Mouse (Mus musculus): ENCODE data around the gene Acat3. TPM values are rescaled to one million over a fixed set of nuclear protein-coding genes. Genes with fewer than 3 reads are reported as not detected.
"Not testable (repeated sequence)": the region's sequence is repeated elsewhere in the genome, so short reads cannot be mapped to it uniquely, and the experiment has no call there.

Gene Acat3
- total RNA-seq, 1 experiment, result 9.1 TPM

DNA sequence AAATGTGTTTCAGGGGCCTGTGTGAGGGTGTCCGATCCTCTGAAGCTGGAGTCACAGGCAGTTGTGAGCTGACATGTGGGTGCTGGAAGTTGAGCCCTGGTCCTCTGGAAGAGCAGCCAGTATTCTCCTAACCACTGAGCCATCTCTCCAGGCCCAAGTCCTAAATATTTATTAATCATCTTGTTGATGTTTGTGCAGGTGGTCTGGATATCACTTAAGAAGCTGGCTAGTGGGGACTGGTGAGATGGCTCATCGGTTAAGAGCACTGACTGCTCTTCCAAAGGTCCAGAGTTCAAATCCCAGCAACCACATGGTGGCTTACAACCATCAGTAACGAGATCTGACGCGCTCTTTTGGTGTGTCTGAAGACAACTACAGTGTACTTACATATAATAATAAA is 9.3 kb upstream of the Acat3 start:
- Histone ChIP-seq H3K36me3 (ENCODE audit: control insufficient read depth, insufficient read depth, low read length, poor library complexity, severe bottlenecking) (peaks cover 22% of the 10 kb centered on the region), H3K27ac (ENCODE audit: insufficient read depth, low read depth, low read length, poor library complexity, severe bottlenecking) (no peak overlapping the region), H3K9me3 (ENCODE audit: control insufficient read depth, insufficient read depth, low read depth, low read length) (no peaks in the 10 kb centered on the region), H3K4me3 (ENCODE audit: insufficient read depth in 1 of 2, low read depth in 1 of 2, low read length in 2 of 2, poor library complexity in 1 of 2, severe bottlenecking in 1 of 2) (no peak overlapping the region), H3K4me1 (ENCODE audit: control insufficient read depth in 2 of 2, insufficient read depth in 2 of 2, low read length in 2 of 2, poor library complexity in 1 of 2) (no peaks in the 10 kb centered on the region), H3K9ac (ENCODE audit: insufficient read depth, low read depth, low read length, poor library complexity, severe bottlenecking) (no peak overlapping the region)
- no peak for TF ChIP-seq MAFK (IDR thresholded peaks at IDR 0.05; ENCODE audit: insufficient read depth, low read depth, low read length)
- TF ChIP-seq CHD2 (IDR thresholded peaks at IDR 0.05; ENCODE audit: low read depth, low read length), result no peak
- no peak for TF ChIP-seq HCFC1 (IDR thresholded peaks at IDR 0.05; ENCODE audit: borderline replicate concordance, insufficient read depth, low read length)
- no peak for TF ChIP-seq ZC3H11A (IDR thresholded peaks at IDR 0.05; ENCODE audit: borderline replicate concordance, low read depth, low read length)
- TF ChIP-seq ZNF384 (IDR thresholded peaks at IDR 0.05; ENCODE audit: low read depth, low read length), result no peak
- DNase-seq (ENCODE audit: low read depth, low spot score), result no peak
- in situ Hi-C loops (cut with MboI; ENCODE audit: low sequenced_read_pairs in 2 of 2, unreplicated experiment in 2 of 2), result no loop called here

GRCm38 (mm10) chr17:12942459-12943162 is 2.2 kb upstream of the Acat3 start:
- no peak overlapping the region for H3K4me3 ChIP-seq (ENCODE audit: insufficient read depth in 1 of 2, low read depth in 1 of 2, low read length in 2 of 2, poor library complexity in 1 of 2, severe bottlenecking in 1 of 2)
- no peak for TF ChIP-seq HCFC1 (IDR thresholded peaks at IDR 0.05; ENCODE audit: borderline replicate concordance, insufficient read depth, low read length)
- no peak for TF ChIP-seq ZC3H11A (IDR thresholded peaks at IDR 0.05; ENCODE audit: borderline replicate concordance, low read depth, low read length)
- TF ChIP-seq CHD2 (IDR thresholded peaks at IDR 0.05; ENCODE audit: low read depth, low read length), result no peak
- no peak for TF ChIP-seq ZNF384 (IDR thresholded peaks at IDR 0.05; ENCODE audit: low read depth, low read length)
- no peak for TF ChIP-seq MAFK (IDR thresholded peaks at IDR 0.05; ENCODE audit: insufficient read depth, low read depth, low read length)
- no peak for DNase-seq (ENCODE audit: low read depth, low spot score)
- no peaks in the 10 kb centered on the region for H3K9me3 ChIP-seq (ENCODE audit: control insufficient read depth, insufficient read depth, low read depth, low read length)
- H3K4me1 ChIP-seq (ENCODE audit: control insufficient read depth in 2 of 2, insufficient read depth in 2 of 2, low read length in 2 of 2, poor library complexity in 1 of 2), result no peaks in the 10 kb centered on the region; a peak in 2 of 4 replicates
- H3K27ac ChIP-seq (ENCODE audit: insufficient read depth, low read depth, low read length, poor library complexity, severe bottlenecking), result no peak overlapping the region
- in situ Hi-C loops (cut with MboI; ENCODE audit: low sequenced_read_pairs in 2 of 2, unreplicated experiment in 2 of 2), result no loop called here
- no peak overlapping the region for H3K9ac ChIP-seq (ENCODE audit: insufficient read depth, low read depth, low read length, poor library complexity, severe bottlenecking)
- peaks cover 10% of the 10 kb centered on the region for H3K36me3 ChIP-seq (ENCODE audit: control insufficient read depth, insufficient read depth, low read length, poor library complexity, severe bottlenecking)

GRCm38 (mm10) chr17:12941543-12942260 is 1.3 kb upstream of the Acat3 start:
- Histone ChIP-seq H3K4me3 (ENCODE audit: insufficient read depth in 1 of 2, low read depth in 1 of 2, low read length in 2 of 2, poor library complexity in 1 of 2, severe bottlenecking in 1 of 2) (no peak overlapping the region), H3K36me3 (ENCODE audit: control insufficient read depth, insufficient read depth, low read length, poor library complexity, severe bottlenecking) (peaks cover 10% of the 10 kb centered on the region), H3K4me1 (ENCODE audit: control insufficient read depth in 2 of 2, insufficient read depth in 2 of 2, low read length in 2 of 2, poor library complexity in 1 of 2) (no peaks in the 10 kb centered on the region; a peak in 2 of 4 replicates), H3K9ac (ENCODE audit: insufficient read depth, low read depth, low read length, poor library complexity, severe bottlenecking) (no peak overlapping the region), H3K27ac (ENCODE audit: insufficient read depth, low read depth, low read length, poor library complexity, severe bottlenecking) (no peak overlapping the region), H3K9me3 (ENCODE audit: control insufficient read depth, insufficient read depth, low read depth, low read length) (no peaks in the 10 kb centered on the region)
- TF ChIP-seq HCFC1 (IDR thresholded peaks at IDR 0.05; ENCODE audit: borderline replicate concordance, insufficient read depth, low read length), result no peak
- no peak for TF ChIP-seq CHD2 (IDR thresholded peaks at IDR 0.05; ENCODE audit: low read depth, low read length)
- TF ChIP-seq ZC3H11A (IDR thresholded peaks at IDR 0.05; ENCODE audit: borderline replicate concordance, low read depth, low read length), result no peak
- no peak for TF ChIP-seq ZNF384 (IDR thresholded peaks at IDR 0.05; ENCODE audit: low read depth, low read length)
- no peak for TF ChIP-seq MAFK (IDR thresholded peaks at IDR 0.05; ENCODE audit: insufficient read depth, low read depth, low read length)
- DNase-seq (ENCODE audit: low read depth, low spot score), result no peak
- in situ Hi-C loops (cut with MboI; ENCODE audit: low sequenced_read_pairs in 2 of 2, unreplicated experiment in 2 of 2), result no loop called here

DNA sequence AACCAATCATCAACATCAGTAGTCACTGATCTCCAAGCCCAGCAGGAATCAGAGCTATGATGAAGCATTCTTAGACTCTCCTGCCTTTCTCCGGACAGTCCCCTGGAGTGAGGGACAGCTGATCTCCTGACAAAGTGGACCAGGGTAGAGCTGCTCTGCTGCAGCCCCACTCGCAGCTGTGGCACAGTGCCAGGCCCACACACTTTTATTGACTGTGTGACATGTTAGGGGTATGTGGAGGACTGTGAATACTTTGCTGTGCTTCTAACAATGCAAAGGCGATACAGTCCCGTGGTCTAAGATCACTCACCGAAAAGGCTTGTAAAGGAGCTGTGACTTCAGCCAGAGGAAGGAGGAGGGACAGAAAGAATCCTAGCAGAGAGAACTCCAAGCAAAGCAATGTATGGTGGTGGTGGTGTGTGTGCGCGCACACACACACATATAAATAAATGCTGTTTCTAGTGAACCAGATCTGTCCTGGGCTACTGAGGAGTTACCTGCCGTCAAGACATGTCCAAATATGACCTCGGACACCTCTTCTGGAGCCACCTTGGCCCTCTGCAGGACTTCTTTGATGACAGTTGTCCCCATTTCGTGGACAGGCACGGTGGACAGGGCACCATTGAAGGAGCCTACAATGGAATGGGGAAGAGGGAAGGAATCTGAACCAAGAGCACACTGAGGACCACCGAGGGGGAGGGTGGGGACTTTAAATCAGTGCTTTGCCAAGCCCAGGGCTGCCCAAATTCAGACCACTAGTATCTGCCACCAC is 837 bp downstream of the Acat3 start:
- H3K4me1 ChIP-seq (ENCODE audit: control insufficient read depth in 2 of 2, insufficient read depth in 2 of 2, low read length in 2 of 2, poor library complexity in 1 of 2); H3K36me3 ChIP-seq (ENCODE audit: control insufficient read depth, insufficient read depth, low read length, poor library complexity, severe bottlenecking); H3K9me3 ChIP-seq (ENCODE audit: control insufficient read depth, insufficient read depth, low read depth, low read length); DNase-seq (ENCODE audit: low read depth, low spot score); in situ Hi-C loops (cut with MboI; ENCODE audit: low sequenced_read_pairs in 2 of 2, unreplicated experiment in 2 of 2); H3K27ac ChIP-seq (ENCODE audit: insufficient read depth, low read depth, low read length, poor library complexity, severe bottlenecking): not testable (repeated sequence)
- Histone ChIP-seq H3K9ac (ENCODE audit: insufficient read depth, low read depth, low read length, poor library complexity, severe bottlenecking) (peak overlapping the region; percentile 29; the same call in 1 of the 2 replicates), H3K4me3 (ENCODE audit: insufficient read depth in 1 of 2, low read depth in 1 of 2, low read length in 2 of 2, poor library complexity in 1 of 2, severe bottlenecking in 1 of 2) (peak overlapping the region; percentile 38 to 56)
